Mouse (Mus musculus) stomach, embryonic 15.5 days (tissue): ENCODE data around the gene Spats2l. TPM values are rescaled to one million over a fixed set of nuclear protein-coding genes. Genes with fewer than 3 reads are reported as not detected.

Source experiments
- ATAC-seq: fragments of 200-750 bp; cut with Nextera tagmentation; 2 replicates; pipeline ENCODE4 v1.8.0; 2017; ENCODE audit warnings: low read depth, moderate number of reproducible peaks, moderate TSS enrichment; ENCODE audit not compliant: insufficient read depth, low FRiP score
- H3K27ac ChIP-seq: fragments of 300-500 bp; sonication (generic); 2 replicates; pipeline ENCODE4 v1.5.1; 2015; ENCODE audit warnings: mild to moderate bottlenecking, inconsistent platforms
- H3K27me3 ChIP-seq: fragments of 300-500 bp; sonication (generic); replicated peaks from 2 replicates; pipeline ENCODE4 v1.6.1; 2015; ENCODE audit warnings: inconsistent platforms
- H3K36me3 ChIP-seq: fragments of 300-500 bp; sonication (generic); 2 replicates; pipeline ENCODE4 v1.6.1; 2015; ENCODE audit warnings: inconsistent platforms
- H3K4me1 ChIP-seq: fragments of 300-500 bp; sonication (generic); 2 replicates; pipeline ENCODE4 v1.6.1; 2015; ENCODE audit warnings: inconsistent platforms
- H3K4me2 ChIP-seq: fragments of 300-500 bp; sonication (generic); 2 replicates; pipeline ENCODE4 v1.6.1; 2015; ENCODE audit warnings: mild to moderate bottlenecking, inconsistent platforms
- H3K4me3 ChIP-seq: fragments of 300-500 bp; sonication (generic); replicated peaks from 2 replicates; pipeline ENCODE4 v1.5.1; 2015; ENCODE audit warnings: inconsistent platforms
- H3K9ac ChIP-seq: fragments of 300-500 bp; sonication (generic); 2 replicates; pipeline ENCODE4 v1.6.1; 2015; ENCODE audit warnings: inconsistent platforms
- H3K9me3 ChIP-seq: fragments of 300-500 bp; sonication (generic); 2 replicates; pipeline ENCODE4 v1.6.1; 2016; ENCODE audit warnings: inconsistent platforms
- WGBS: fragments of 180-500 bp; shearing (Covaris S2); methylation state at CpG from one replicate; pipeline ENCODE4 v1.1.7; 2015; 5-methylcytosine and 5-hydroxymethylcytosine counted together
- polyA plus RNA-seq: library from polyadenylated mRNA; unstranded; fragments of >200 nt; fragmentation: Nextera tagmentation; extraction: Ambion mirVana; gene quantifications from 2 replicates; pipeline ENCODE4 v1.2.1, GENCODE M21; 2015

Spats2l gene
- polyA plus RNA-seq, 1 experiment from 2014 or later: 89.8 TPM

DNA sequence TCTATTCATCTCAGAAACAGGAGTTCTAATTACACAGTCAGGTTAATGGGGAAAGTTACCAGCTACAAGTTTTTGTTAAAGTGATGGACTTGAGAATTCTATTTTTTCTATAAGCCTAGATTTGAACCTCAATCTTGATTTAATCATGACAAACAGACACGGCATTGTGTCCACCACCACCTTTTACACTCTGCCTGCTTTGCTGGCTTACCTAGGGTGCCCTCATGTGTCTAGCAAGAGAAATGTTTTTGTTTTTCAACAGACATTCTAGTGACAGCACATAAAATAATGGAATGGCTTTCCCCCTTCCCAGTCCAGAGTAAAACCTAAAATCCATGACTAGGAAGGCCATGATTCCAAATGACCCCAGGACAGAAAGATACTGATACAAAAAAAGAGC, 175.2 kb downstream of the Spats2l start:
- Histone ChIP-seq H3K9ac (no peak overlapping the region), H3K4me2 (no peak overlapping the region), H3K4me3 (no peak overlapping the region), H3K4me1 (peaks cover 3% of the 10 kb centered on the region; the same call in 1 of the 2 replicates), H3K27ac (no peak overlapping the region), H3K9me3 (no peaks in the 10 kb centered on the region), H3K27me3 (no peaks in the 10 kb centered on the region), H3K36me3 (no peaks in the 10 kb centered on the region)
- WGBS: 16% methylated on average over 1 of the region's 1 CpGs
- ATAC-seq: no peak

DNA sequence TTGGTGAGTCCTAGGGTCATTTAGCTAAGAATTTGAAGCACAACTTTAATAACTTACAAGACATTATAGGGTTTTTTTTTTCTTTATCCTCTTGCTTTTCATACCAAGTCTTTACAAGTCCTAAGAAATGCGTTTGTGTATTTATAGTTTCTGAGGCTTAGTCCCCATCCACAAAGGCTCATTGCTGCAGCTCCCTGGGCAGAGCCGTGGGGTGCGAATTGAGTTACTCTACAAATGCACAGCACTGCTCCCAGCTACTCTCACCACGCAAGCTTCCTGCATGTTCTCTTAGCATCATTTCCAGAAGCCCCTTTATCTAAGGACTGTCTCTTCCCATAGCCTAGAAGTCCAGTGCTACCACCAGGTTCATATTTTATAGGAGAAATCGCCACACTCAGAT, 175.8 kb downstream of the Spats2l start:
- ATAC-seq: no peak
- no peaks in the 10 kb centered on the region for H3K27me3 ChIP-seq
- no peak overlapping the region for H3K27ac ChIP-seq
- H3K4me3 ChIP-seq: no peak overlapping the region
- H3K36me3 ChIP-seq: no peaks in the 10 kb centered on the region
- no peaks in the 10 kb centered on the region for H3K9me3 ChIP-seq
- H3K4me2 ChIP-seq: no peak overlapping the region
- no peak overlapping the region for H3K9ac ChIP-seq
- 80% methylated on average over 5 of the region's 5 CpGs for WGBS
- H3K4me1 ChIP-seq: peaks cover 3% of the 10 kb centered on the region; the same call in 1 of the 2 replicates

DNA sequence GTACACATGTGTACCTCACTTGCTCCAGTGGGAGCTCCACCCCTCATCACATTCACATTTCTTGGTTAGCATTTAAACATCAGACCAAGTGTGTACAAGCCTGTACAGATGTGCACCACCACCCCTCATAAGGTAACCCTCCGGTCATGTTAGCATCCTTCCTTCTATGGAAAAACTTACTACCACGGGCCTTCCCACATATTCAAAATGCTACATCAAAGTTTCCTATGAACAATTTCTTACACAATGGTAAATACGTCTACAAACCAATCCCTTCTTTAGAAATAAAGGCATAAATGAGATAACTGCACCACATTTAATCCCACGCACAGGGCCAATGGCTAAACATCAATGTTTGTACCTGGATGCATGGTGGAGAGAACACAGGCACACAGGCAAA, 178.5 kb downstream of the Spats2l start:
- H3K36me3 ChIP-seq: 0 out of 2 replicates have a peak, but pooled peaks cover 5% of the 10 kb centered on the region
- H3K4me2 ChIP-seq: no peak overlapping the region
- H3K27me3 ChIP-seq: no peaks in the 10 kb centered on the region
- H3K27ac ChIP-seq: no peak overlapping the region
- H3K4me3 ChIP-seq: no peak overlapping the region
- peaks cover under 1% of the 10 kb centered on the region; the same call in 1 of the 2 replicates for H3K4me1 ChIP-seq
- no peak overlapping the region for H3K9ac ChIP-seq
- H3K9me3 ChIP-seq: no peaks in the 10 kb centered on the region
- ATAC-seq: no peak
- WGBS: 89% methylated on average over 4 of the region's 4 CpGs

DNA sequence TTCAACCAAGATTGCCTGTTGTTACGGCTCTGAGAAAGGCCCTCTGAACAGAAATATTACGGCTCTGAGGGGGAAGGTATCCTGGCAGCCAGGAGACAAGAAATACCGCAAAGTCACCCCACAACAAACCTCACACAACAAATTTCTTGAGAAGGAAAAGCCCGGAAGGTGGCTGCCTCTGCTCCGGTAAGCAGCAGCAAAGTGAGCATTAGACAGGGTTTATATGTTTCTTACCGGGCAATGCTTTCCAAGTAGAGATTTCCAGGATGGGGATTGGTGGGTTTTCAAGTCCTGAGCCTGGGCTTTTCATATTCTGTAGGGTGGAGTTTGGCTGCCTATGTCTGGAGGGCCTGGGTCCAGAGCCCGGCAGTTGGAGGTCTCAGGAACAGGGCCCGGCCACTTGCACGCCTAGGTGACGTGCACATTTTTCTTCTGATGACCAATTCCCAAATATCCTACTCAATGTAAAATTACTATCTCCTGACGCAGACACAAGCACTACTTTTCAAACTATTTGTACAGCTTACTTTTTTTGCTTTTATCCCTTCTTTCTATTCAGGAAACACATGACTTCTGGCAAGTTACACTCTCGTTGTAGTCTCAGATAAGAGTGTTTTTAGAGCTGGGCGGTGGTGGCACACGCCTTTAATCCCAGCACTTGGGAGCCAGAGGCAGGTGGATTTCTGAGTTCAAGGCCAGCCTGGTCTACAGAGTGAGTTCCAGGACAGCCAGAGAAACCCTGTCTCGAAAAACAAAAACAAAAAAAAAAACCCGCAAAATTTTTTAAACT, 179.8 kb downstream of the Spats2l start:
- WGBS: 84% methylated on average over 16 of the region's 16 CpGs
- H3K27ac ChIP-seq: no peak overlapping the region
- no peak overlapping the region for H3K9ac ChIP-seq
- H3K4me1 ChIP-seq: no peaks in the 10 kb centered on the region
- no peaks in the 10 kb centered on the region for H3K9me3 ChIP-seq
- H3K27me3 ChIP-seq: no peaks in the 10 kb centered on the region
- ATAC-seq: no peak
- no peak overlapping the region for H3K4me2 ChIP-seq
- no peak overlapping the region for H3K4me3 ChIP-seq
- H3K36me3 ChIP-seq: 0 out of 2 replicates have a peak, but pooled peaks cover 5% of the 10 kb centered on the region

DNA sequence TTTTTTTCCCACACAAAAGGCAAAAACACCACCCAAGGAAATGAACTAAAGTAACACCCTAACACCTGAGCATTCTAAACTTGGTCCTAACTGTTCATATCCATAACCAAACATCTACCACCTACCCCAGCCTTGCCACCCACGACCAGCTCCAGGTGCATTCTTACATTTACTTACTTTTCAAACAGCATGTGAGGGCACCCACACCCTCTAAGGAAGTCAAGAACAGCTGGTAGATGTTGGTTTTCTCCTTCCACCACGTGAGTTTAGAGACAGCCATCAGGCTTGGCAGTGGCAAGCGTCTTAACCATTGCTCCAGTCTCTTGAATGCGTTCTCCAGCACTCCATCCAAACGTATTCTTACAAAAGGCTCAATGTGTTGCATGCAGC, 180.4 kb downstream of the Spats2l start:
- H3K27ac ChIP-seq: no peak overlapping the region

DNA sequence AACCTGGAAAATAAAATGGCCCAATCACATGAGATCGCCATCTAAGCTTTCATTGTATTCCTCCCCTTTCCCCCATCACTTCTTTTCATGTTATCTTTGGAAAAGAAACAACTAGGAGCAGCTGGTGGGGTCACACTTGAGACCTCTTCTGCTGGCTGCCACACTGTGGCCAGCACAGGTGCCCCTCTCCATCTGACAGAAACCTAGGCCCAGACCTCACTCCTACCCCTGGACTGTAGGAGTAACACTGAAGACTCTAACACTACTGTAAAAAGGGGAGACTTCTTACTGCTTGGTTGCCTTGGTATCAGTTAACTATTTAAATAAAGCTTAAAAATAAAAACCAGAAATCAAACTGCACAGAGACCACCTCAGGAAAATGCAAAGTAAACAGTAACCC, 181.8 kb downstream of the Spats2l start:
- Histone ChIP-seq H3K27ac (no peak overlapping the region), H3K9me3 (no peaks in the 10 kb centered on the region), H3K4me3 (no peak overlapping the region), H3K27me3 (no peaks in the 10 kb centered on the region), H3K4me2 (no peak overlapping the region), H3K9ac (no peak overlapping the region), H3K4me1 (no peaks in the 10 kb centered on the region), H3K36me3 (peaks cover 6% of the 10 kb centered on the region; the same call in 1 of the 2 replicates)
- no peak for ATAC-seq
- 92% methylated on average over 1 of the region's 1 CpGs for WGBS

More for the DNA sequence above, 180.4 kb downstream of the Spats2l start:
- H3K36me3 ChIP-seq: 0 out of 2 replicates have a peak, but pooled peaks cover 5% of the 10 kb centered on the region
- no peak overlapping the region for H3K9ac ChIP-seq
- ATAC-seq: no peak
- no peaks in the 10 kb centered on the region for H3K27me3 ChIP-seq
- WGBS: 84% methylated on average over 5 of the region's 5 CpGs
- no peak overlapping the region for H3K4me2 ChIP-seq
- H3K4me3 ChIP-seq: no peak overlapping the region
- no peaks in the 10 kb centered on the region for H3K4me1 ChIP-seq
- no peaks in the 10 kb centered on the region for H3K9me3 ChIP-seq

DNA sequence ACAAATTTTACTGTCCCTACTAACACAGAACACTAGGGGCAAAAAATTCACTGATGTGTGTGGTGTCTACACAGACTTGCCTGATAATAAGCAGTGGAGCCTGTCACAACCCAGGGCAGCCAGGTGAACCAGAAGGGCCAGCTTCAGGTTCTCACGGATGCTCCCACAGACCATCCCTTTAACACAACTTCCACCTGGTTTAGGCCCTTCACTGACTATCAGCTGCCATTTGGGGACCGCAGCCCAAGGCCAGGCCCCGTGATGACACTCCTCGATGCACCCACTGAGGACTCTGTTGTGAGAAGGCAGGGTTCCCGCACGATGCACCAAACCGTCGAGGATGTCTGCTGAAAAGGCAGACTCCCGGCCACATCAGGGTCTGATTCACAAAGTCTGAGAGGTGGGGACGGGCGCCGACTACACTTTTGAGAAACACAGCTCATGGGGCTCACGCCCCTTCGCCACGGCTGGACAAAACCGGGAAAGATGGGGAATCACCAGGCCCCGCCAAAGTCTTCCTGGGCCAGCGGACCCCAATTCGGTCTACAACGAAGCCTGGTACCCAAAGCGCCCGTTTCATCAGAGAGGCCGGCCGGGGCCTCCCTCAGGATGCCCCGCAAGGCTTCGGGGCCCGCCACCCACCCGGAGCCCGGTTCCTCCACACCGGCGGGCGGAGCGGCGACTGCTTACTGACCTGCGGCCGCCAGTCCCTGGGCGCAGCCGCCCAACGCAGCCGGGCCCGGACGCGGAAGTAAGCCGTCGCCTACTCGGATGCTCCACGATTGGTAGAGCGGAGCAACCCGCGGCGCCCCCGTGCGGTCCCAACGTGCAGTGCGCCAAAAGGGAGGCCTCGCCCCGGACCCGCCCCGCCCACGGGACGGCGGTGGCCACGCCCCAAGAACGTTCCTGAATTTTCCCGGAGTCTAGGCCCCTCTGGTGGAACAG, 195.6 kb downstream of the Spats2l start:
- peaks cover 4% of the 10 kb centered on the region; the same call in 1 of the 2 replicates for H3K36me3 ChIP-seq
- peak overlapping the region; percentile 77 for H3K4me3 ChIP-seq
- peak overlapping the region; percentile 78 for H3K27ac ChIP-seq
- no peaks in the 10 kb centered on the region for H3K9me3 ChIP-seq
- no peaks in the 10 kb centered on the region for H3K27me3 ChIP-seq
- H3K4me1 ChIP-seq: peaks cover 10% of the 10 kb centered on the region; the same call in 1 of the 2 replicates
- peak; percentile 98 for ATAC-seq
- peak overlapping the region; percentile 90 for H3K9ac ChIP-seq
- H3K4me2 ChIP-seq: peak overlapping the region; percentile 68
- WGBS: under 1% methylated on average over 65 of the region's 65 CpGs

DNA sequence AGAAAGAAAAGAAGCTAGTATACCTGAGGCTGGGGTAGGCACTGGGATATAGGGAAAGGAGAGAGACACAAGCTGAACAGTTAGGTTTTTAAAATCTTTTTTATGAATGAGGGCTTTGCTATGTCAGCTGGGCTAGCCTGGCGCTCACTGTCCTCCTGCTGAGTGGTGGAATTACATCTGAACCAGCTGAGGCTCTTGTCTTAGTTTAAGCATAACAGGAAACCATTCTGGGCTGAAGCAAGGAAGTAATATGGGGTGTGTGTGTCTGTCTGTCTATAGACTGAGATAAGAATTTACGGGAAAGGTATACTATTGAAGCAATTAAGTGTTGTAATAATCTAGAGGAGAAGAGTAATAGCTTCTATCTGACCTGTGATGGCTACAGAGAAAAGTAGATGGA, 197.6 kb downstream of the Spats2l start:
- Histone ChIP-seq H3K36me3 (no peaks in the 10 kb centered on the region), H3K27me3 (no peaks in the 10 kb centered on the region), H3K9ac (no peak overlapping the region), H3K9me3 (no peaks in the 10 kb centered on the region), H3K27ac (no peak overlapping the region), H3K4me2 (no peak overlapping the region), H3K4me1 (peaks cover 10% of the 10 kb centered on the region; the same call in 1 of the 2 replicates), H3K4me3 (no peak overlapping the region)
- ATAC-seq: no peak
- 71% methylated on average over 2 of the region's 2 CpGs for WGBS

DNA sequence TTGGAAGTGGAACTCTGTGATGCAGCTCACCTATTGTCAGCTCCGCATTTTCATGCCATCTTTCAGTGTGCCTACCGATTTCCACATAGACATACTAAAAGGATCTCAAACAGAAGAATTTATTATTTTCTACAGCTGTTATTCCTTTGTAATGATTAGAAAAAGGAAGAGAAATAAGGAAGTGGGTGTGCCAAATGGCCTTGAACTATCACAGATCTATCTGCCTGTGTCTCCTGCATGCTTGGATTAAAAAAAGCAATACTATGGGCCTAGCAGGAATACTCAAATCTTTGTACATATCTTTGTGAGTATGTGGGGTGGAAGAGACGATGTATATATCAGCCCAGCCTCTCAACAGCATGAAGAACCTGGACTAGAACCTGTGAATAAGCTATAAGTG, 202.9 kb downstream of the Spats2l start:
- Histone ChIP-seq H3K4me3 (no peak overlapping the region), H3K27me3 (no peaks in the 10 kb centered on the region), H3K4me1 (no peaks in the 10 kb centered on the region), H3K9me3 (no peaks in the 10 kb centered on the region), H3K9ac (no peak overlapping the region), H3K27ac (no peak overlapping the region), H3K4me2 (no peak overlapping the region), H3K36me3 (no peaks in the 10 kb centered on the region)
- ATAC-seq: no peak
- 92% methylated on average over 3 of the region's 3 CpGs for WGBS

DNA sequence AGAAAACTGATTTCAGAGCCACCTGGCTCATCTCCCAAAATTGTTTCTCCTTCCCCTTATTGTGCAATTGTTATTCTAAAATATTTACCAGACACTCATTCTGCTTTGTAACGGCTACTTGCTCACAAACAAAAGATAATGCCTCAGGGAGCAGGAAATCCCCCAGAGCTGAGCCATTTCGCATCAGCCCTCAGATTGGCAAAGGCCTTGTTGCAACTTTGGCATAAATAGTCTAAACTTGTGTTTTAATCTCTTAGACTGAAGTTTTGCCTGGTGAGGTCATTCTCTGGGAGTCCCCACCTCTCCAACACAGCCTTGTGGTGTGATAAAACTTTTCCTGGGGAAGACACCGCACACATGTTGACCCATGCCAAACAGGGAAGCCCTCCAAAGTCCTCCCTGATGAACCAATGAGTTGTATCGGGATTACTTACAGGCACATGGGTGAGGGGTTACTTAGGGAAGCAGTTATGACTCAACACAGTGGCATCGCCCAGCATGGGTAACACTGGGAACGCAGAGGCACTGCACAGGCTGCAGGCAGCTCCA, 215.2 kb downstream of the Spats2l start:
- no peak for ATAC-seq
- H3K27me3 ChIP-seq: no peaks in the 10 kb centered on the region
- H3K36me3 ChIP-seq: no peaks in the 10 kb centered on the region
- 65% methylated on average over 6 of the region's 6 CpGs for WGBS
- no peak overlapping the region for H3K4me2 ChIP-seq
- no peaks in the 10 kb centered on the region for H3K9me3 ChIP-seq
- no peak overlapping the region for H3K4me3 ChIP-seq
- no peak overlapping the region for H3K9ac ChIP-seq
- H3K27ac ChIP-seq: no peak overlapping the region
- H3K4me1 ChIP-seq: no peaks in the 10 kb centered on the region

DNA sequence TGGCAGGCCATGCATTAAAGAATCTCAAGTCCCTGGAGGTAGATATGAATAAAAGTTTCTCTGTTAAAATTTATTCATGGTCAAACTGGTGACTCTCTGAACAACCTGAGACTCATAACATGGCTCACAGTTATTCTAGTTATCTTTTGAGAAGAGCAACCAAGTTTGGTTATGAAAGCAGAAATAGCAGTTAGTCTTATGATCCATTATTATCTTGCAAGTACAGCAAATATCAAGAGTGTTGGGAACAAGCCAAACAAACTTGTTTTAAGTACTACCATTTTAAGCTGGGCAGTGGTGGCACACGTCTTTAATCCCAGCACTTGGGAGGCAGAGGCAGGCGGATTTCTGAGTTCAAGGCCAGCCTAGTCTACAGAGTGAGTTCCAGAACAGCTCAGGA, 217.3 kb downstream of the Spats2l start:
- ATAC-seq: no peak
- no peaks in the 10 kb centered on the region for H3K36me3 ChIP-seq
- H3K4me1 ChIP-seq: peaks cover under 1% of the 10 kb centered on the region; the same call in 1 of the 2 replicates
- no peaks in the 10 kb centered on the region for H3K27me3 ChIP-seq
- WGBS: 78% methylated on average over 2 of the region's 2 CpGs
- H3K4me3 ChIP-seq: no peak overlapping the region
- no peak overlapping the region for H3K9ac ChIP-seq
- H3K4me2 ChIP-seq: no peak overlapping the region
- H3K27ac ChIP-seq: no peak overlapping the region
- H3K9me3 ChIP-seq: no peaks in the 10 kb centered on the region
